Mouse (Mus musculus) myocyte (in vitro differentiated cells): ENCODE data around the gene Lsmem1.

ENCODE experiments used
- MAX ChIP-seq: IDR thresholded peaks from one replicate; pipeline ENCODE4 v1.6.1; 2011; ENCODE audit warnings: low read depth, mild to moderate bottlenecking, control low read depth
- POLR2A ChIP-seq: IDR thresholded peaks from one replicate; pipeline ENCODE4 v1.6.1; 2011; ENCODE audit warnings: low read depth, mild to moderate bottlenecking, control low read depth, moderate library complexity; ENCODE audit not compliant: insufficient read length
- USF1 ChIP-seq: IDR thresholded peaks from one replicate; pipeline ENCODE4 v1.6.1; 2011; ENCODE audit warnings: low read depth, mild to moderate bottlenecking, control low read depth, moderate library complexity

GRCm38 (mm10) chr12:40243241-40243640 is 44.0 kb upstream of the Lsmem1 start:
- TF ChIP-seq POLR2A (no peak), USF1 (no peak), MAX (no peak)
